Mouse (Mus musculus) lung, postnatal 0 days (tissue): ENCODE data around the gene Jade1. TPM values are rescaled to one million over a fixed set of nuclear protein-coding genes. Genes with fewer than 3 reads are reported as not detected.

ENCODE experiments used
- ATAC-seq: fragments of 200-750 bp; cut with Nextera tagmentation; 2 replicates; pipeline ENCODE4 v1.8.0; 2017; ENCODE audit warnings: moderate library complexity
- DNase-seq: peaks from one replicate; pipeline ENCODE4 v3.0.0-alpha.2; 2016; ENCODE audit warnings: low spot score
- H3K27ac ChIP-seq: fragments of 300-500 bp; sonication (generic); 2 replicates; pipeline ENCODE4 v1.5.1; 2014; ENCODE audit warnings: antibody characterized with exemption, mild to moderate bottlenecking, low read length, mixed read lengths
- H3K27me3 ChIP-seq: fragments of 300-500 bp; sonication (generic); replicated peaks from 2 replicates; pipeline ENCODE4 v1.6.1; 2014; ENCODE audit warnings: low read length, mixed read lengths; ENCODE audit not compliant: insufficient read depth
- H3K36me3 ChIP-seq: fragments of 300-500 bp; sonication (generic); 2 replicates; pipeline ENCODE4 v1.6.1; 2014; ENCODE audit warnings: low read length, mixed read lengths; ENCODE audit not compliant: insufficient read depth
- H3K4me1 ChIP-seq: fragments of 300-500 bp; sonication (generic); 2 replicates; pipeline ENCODE4 v1.6.1; 2014; ENCODE audit warnings: antibody characterized with exemption, low read depth, low read length, mixed read lengths; ENCODE audit not compliant: insufficient read depth
- H3K4me2 ChIP-seq: fragments of 300-500 bp; sonication (generic); replicated peaks from 2 replicates; pipeline ENCODE4 v1.6.1; 2014; ENCODE audit warnings: low read depth, mild to moderate bottlenecking, low read length, moderate library complexity, mixed read lengths
- H3K4me3 ChIP-seq: fragments of 300-500 bp; sonication (generic); 2 replicates; pipeline ENCODE4 v1.5.1; 2014; ENCODE audit warnings: low read depth, low read length
- H3K9ac ChIP-seq: fragments of 300-500 bp; sonication (generic); replicated peaks from 2 replicates; pipeline ENCODE4 v1.6.1; 2014; ENCODE audit warnings: low read depth, mild to moderate bottlenecking
- H3K9me3 ChIP-seq: fragments of 300-500 bp; sonication (generic); 2 replicates; pipeline ENCODE4 v1.6.1; 2016; ENCODE audit warnings: low read length, mixed read lengths
- CTCF ChIP-seq: IDR thresholded peaks from 2 replicates; pipeline ENCODE4 v1.5.1; 2016; ENCODE audit warnings: antibody characterized with exemption, mild to moderate bottlenecking
- EP300 ChIP-seq: IDR thresholded peaks from 2 replicates; pipeline ENCODE4 v1.6.1; 2016; ENCODE audit warnings: antibody characterized with exemption, mild to moderate bottlenecking, control low read depth
- WGBS: fragments of 180-500 bp; shearing (Covaris S2); extraction: QIAGEN DNeasy Blood & Tissue Kit; methylation state at CpG from one replicate; pipeline ENCODE4 v1.1.7; 2014; 5-methylcytosine and 5-hydroxymethylcytosine counted together
- polyA plus RNA-seq: library from polyadenylated mRNA; unstranded; fragments of >200 nt; fragmentation: Nextera tagmentation; extraction: Ambion mirVana; gene quantifications from 2 replicates; pipeline ENCODE4 v1.2.1, GENCODE M21; 2015

Gene Jade1
- polyA plus RNA-seq, 1 experiment from 2014 or later, result 6.0 TPM

DNA sequence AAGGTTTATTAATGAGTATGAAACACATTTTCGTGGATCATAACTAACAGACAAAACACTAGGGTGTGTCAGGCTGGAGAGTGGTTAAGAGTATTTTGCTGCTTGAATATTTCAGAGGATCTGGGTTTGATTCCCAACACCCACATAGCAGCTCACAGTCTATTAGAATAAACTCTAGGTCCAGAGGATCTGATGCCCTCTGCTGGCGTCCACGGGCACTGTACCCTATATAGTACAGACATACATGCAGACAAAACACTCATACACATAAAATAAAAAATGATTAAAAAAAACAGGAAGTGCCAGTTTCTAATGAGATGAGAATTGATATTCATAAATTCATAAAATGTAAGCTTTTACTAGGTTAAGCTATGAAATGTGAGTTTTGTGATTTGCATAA is 56.7 kb downstream of the Jade1 start:
- Histone ChIP-seq H3K27me3 (no peaks in the 10 kb centered on the region), H3K27ac (no peak overlapping the region), H3K4me2 (no peak overlapping the region), H3K4me1 (no peaks in the 10 kb centered on the region), H3K9ac (no peak overlapping the region), H3K36me3 (peaks cover 6% of the 10 kb centered on the region; the same call in 1 of the 2 replicates), H3K4me3 (no peak overlapping the region), H3K9me3 (no peaks in the 10 kb centered on the region)
- DNase-seq (no peak), ATAC-seq (no peak)
- TF ChIP-seq EP300 (no peak), CTCF (peak; percentile 30; the same call in 1 of the 2 replicates)
- 97% methylated on average over 3 of the region's 3 CpGs for WGBS

DNA sequence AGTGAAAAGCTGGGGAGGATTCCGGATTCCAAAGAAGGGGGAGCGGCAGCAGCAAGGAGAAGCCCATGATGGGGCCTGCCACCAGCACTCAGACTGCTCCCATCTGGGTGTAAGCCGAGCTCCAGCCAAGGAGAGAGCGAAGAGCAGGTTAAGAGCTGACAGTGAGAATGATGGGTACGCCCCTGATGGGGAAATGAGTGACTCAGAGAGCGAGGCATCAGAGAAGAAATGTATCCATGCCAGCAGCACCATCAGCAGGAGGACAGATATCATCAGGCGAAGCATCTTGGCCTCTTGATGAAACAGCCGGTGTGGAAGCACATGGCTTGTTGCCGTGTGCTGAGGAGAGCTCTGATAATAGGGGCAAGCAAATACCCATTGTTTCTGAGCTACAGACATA is 58.2 kb downstream of the Jade1 start:
- WGBS, result 88% methylated on average over 9 of the region's 9 CpGs
- no peak for DNase-seq
- H3K4me1 ChIP-seq, result no peaks in the 10 kb centered on the region
- H3K27ac ChIP-seq, result no peak overlapping the region
- TF ChIP-seq EP300, result no peak
- H3K36me3 ChIP-seq, result peaks cover 6% of the 10 kb centered on the region; the same call in 1 of the 2 replicates
- H3K4me3 ChIP-seq, result no peak overlapping the region
- H3K9ac ChIP-seq, result no peak overlapping the region
- no peaks in the 10 kb centered on the region for H3K27me3 ChIP-seq
- H3K9me3 ChIP-seq, result no peaks in the 10 kb centered on the region
- ATAC-seq, result no peak
- H3K4me2 ChIP-seq, result no peak overlapping the region

DNA sequence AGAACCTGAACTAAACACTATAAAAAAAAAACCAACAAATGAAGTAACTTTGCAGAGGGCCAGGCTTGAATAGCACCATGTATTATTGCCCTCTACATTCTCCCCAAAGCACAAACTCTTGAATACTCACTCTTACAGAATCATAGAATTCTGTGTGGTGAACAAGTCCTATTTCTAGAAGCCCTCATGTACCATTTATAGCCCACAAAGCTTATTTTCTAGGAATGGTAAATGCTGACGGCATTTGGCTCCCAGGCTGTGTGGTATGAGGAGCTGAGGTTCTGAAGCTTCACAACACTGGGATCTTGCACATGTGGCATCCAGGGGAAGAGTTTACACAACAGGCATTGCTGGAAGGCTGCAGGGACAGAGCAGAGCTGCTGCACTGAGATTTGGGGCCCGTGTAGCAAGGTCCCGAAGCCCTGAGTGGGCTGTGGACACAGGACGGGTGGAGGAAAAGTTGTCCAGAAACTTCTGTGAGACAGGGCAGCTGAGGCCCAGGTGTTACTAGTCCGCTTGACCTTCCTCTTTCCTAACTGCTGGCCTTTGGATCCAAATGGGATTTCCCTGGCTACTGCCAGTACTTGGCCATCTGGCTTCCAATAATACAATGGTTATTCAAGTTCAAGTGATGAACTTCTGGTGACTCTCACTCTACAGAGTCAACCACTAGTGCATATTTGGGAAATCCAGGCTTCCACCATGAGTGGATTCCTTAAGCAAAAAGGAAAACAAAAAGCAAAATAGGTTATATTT is 58.9 kb downstream of the Jade1 start:
- 91% methylated on average over 5 of the region's 5 CpGs for WGBS
- Histone ChIP-seq H3K9ac (no peak overlapping the region), H3K27me3 (no peaks in the 10 kb centered on the region), H3K27ac (no peak overlapping the region), H3K36me3 (peaks cover 6% of the 10 kb centered on the region; the same call in 1 of the 2 replicates), H3K9me3 (no peaks in the 10 kb centered on the region), H3K4me3 (no peak overlapping the region), H3K4me1 (no peaks in the 10 kb centered on the region), H3K4me2 (no peak overlapping the region)
- DNase-seq, result no peak
- no peak for ATAC-seq
- no peak for TF ChIP-seq EP300
- no peak for TF ChIP-seq CTCF

DNA sequence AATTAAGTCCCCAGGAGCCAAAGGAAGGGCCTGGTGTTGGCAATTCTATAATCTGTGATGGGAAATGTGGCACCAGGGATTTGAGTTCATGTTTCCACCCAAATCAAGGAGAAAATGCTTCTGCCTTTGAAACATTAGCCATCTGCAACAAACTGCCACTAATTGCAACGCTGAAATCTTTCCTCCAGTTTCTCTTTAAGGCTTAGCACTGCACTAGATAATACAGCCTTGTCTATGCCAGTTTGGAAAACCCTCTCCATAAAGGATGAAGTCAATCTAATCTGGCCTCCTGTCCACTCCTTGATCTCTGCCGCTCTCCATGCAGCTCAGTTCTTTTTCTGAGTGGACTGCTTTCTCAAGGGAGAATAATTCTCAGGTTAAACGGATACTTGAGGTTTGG is 62.5 kb downstream of the Jade1 start:
- TF ChIP-seq CTCF (no peak), EP300 (no peak)
- ATAC-seq (no peak), DNase-seq (no peak)
- 79% methylated on average over 3 of the region's 3 CpGs for WGBS
- no peaks in the 10 kb centered on the region for H3K9me3 ChIP-seq
- no peaks in the 10 kb centered on the region for H3K4me1 ChIP-seq
- H3K27me3 ChIP-seq, result no peaks in the 10 kb centered on the region
- H3K4me2 ChIP-seq, result no peak overlapping the region
- no peak overlapping the region for H3K27ac ChIP-seq
- no peak overlapping the region for H3K9ac ChIP-seq
- no peaks in the 10 kb centered on the region; the same call in 1 of the 2 replicates for H3K36me3 ChIP-seq
- no peak overlapping the region for H3K4me3 ChIP-seq

DNA sequence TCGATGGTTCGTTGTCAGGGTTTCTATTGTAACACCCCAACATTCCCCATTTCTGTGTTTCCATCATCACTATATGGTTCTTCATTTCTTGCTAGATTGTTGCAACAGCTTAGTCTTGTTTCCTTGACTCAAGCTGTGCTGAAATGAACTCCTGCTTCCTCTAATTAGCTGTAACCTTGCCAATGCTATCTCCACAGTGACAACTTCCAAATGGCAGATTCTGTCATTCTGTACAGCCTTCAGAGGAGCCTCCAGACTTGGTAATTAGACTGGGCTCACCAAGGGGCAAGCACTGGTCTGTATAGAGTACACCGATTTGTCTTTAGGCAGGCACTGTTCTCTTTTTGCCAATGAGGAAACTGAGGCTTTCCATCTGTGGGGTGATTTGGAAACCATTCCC is 63.0 kb downstream of the Jade1 start:
- H3K4me3 ChIP-seq, result no peak overlapping the region
- ATAC-seq (peak; percentile 33; the same call in 1 of the 2 replicates), DNase-seq (peak; percentile 28)
- no peaks in the 10 kb centered on the region for H3K27me3 ChIP-seq
- no peaks in the 10 kb centered on the region for H3K4me1 ChIP-seq
- H3K9me3 ChIP-seq, result no peaks in the 10 kb centered on the region
- no peak overlapping the region for H3K9ac ChIP-seq
- no peak overlapping the region for H3K27ac ChIP-seq
- H3K36me3 ChIP-seq, result no peaks in the 10 kb centered on the region; the same call in 1 of the 2 replicates
- TF ChIP-seq EP300, result no peak
- TF ChIP-seq CTCF, result no peak
- WGBS, result 82% methylated on average over 3 of the region's 3 CpGs
- no peak overlapping the region for H3K4me2 ChIP-seq

DNA sequence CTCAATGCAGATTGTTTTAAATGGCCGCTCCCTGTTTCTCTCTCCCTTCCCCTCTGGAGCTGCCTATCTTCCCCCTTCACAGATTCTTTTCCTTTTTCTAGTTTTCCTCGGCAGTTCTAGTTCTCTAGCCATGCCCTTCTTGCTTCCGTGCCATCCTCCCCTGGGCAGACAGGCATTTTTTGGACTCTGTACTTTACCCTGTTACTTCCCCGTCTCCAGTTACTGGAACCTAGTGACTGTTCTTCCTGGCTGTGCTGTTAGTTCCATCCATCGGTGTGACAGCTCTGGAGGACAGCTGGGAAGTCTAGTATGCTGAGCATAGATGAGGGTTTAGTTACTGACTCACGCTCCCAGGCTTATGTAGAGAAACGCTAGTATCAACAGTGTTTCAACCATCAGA is 65.4 kb downstream of the Jade1 start:
- no peak overlapping the region for H3K4me2 ChIP-seq
- TF ChIP-seq CTCF, result no peak
- no peak for TF ChIP-seq EP300

More for the DNA sequence above, 65.4 kb downstream of the Jade1 start:
- Histone ChIP-seq H3K4me3 (no peak overlapping the region), H3K36me3 (no peaks in the 10 kb centered on the region), H3K27me3 (no peaks in the 10 kb centered on the region), H3K27ac (no peak overlapping the region), H3K9ac (no peak overlapping the region), H3K9me3 (no peaks in the 10 kb centered on the region), H3K4me1 (no peaks in the 10 kb centered on the region)
- WGBS, result 84% methylated on average over 7 of the region's 7 CpGs
- no peak for DNase-seq
- no peak for ATAC-seq
